Mouse (Mus musculus) kidney, embryonic 15.5 days (tissue): Measurements from ENCODE around the gene Camta1. TPM values are rescaled to one million over a fixed set of nuclear protein-coding genes. Genes with fewer than 3 reads are reported as not detected.

Experiments used
- ATAC-seq: fragments of 200-750 bp; cut with Nextera tagmentation; replicated peaks from 2 replicates; pipeline ENCODE4 v1.8.0; 2017; ENCODE audit warnings: moderate TSS enrichment; ENCODE audit not compliant: low FRiP score
- H3K27ac ChIP-seq: fragments of 300-500 bp; sonication (generic); 2 replicates; pipeline ENCODE4 v1.5.1; 2015; ENCODE audit warnings: mild to moderate bottlenecking, inconsistent platforms
- H3K27me3 ChIP-seq: fragments of 300-500 bp; sonication (generic); 2 replicates; pipeline ENCODE4 v1.6.1; 2015; ENCODE audit warnings: inconsistent platforms
- H3K36me3 ChIP-seq: fragments of 300-500 bp; sonication (generic); 2 replicates; pipeline ENCODE4 v1.6.1; 2015; ENCODE audit warnings: inconsistent platforms
- H3K4me1 ChIP-seq: fragments of 300-500 bp; sonication (generic); 2 replicates; pipeline ENCODE4 v1.6.1; 2015; ENCODE audit warnings: inconsistent platforms
- H3K4me2 ChIP-seq: fragments of 300-500 bp; sonication (generic); 2 replicates; pipeline ENCODE4 v1.6.1; 2015; ENCODE audit warnings: moderate library complexity, mild to moderate bottlenecking, inconsistent platforms
- H3K4me3 ChIP-seq: fragments of 300-500 bp; sonication (generic); replicated peaks from 2 replicates; pipeline ENCODE4 v1.5.1; 2015; ENCODE audit warnings: mild to moderate bottlenecking, inconsistent platforms
- H3K9ac ChIP-seq: fragments of 300-500 bp; sonication (generic); 2 replicates; pipeline ENCODE4 v1.6.1; 2015; ENCODE audit warnings: mild to moderate bottlenecking, inconsistent platforms
- H3K9me3 ChIP-seq: fragments of 300-500 bp; sonication (generic); replicated peaks from 2 replicates; pipeline ENCODE4 v1.6.1; 2016; ENCODE audit warnings: inconsistent platforms
- WGBS: fragments of 180-500 bp; shearing (Covaris S2); methylation state at CpG from one replicate; pipeline ENCODE4 v1.1.7; 2015; ENCODE audit warnings: mixed read lengths; 5-methylcytosine and 5-hydroxymethylcytosine counted together
- polyA plus RNA-seq: library from polyadenylated mRNA; unstranded; fragments of >200 nt; fragmentation: Nextera tagmentation; extraction: Ambion mirVana; gene quantifications from 2 replicates; pipeline ENCODE4 v1.2.1, GENCODE M21; 2015

The Camta1 gene
- polyA plus RNA-seq, 1 experiment from 2014 or later = 87.9 TPM

GRCm38 (mm10) chr4:151751270-151751945 lies 110.3 kb downstream of the Camta1 start:
- 81% methylated on average over 15 of the region's 15 CpGs for WGBS
- no peaks in the 10 kb centered on the region for H3K9me3 ChIP-seq
- H3K27ac ChIP-seq = no peak overlapping the region
- H3K36me3 ChIP-seq = no peaks in the 10 kb centered on the region
- no peak for ATAC-seq
- no peak overlapping the region for H3K9ac ChIP-seq
- no peak overlapping the region for H3K4me3 ChIP-seq
- no peaks in the 10 kb centered on the region; the same call in 1 of the 2 replicates for H3K27me3 ChIP-seq
- H3K4me1 ChIP-seq = peaks cover 26% of the 10 kb centered on the region
- no peak overlapping the region for H3K4me2 ChIP-seq

DNA sequence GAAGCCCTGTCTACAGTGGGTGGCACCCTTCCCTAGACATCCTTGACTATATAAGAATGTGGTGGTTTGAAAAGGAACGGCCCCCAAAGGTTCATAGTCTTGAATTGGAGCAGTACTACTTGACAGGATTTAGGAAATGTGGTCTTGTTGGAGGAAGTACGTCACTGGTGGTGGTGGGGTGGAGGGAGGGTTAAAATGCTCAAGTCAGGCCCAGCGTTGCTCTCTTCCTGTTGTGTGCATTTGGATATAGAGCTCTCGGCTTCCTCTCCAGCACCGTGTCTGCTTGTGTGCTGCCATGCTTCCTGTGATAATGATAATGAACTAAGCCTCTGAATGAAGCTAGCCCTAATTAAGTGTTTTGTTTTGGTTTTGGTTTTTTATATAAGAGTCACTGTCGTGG lies 114.0 kb downstream of the Camta1 start:
- Histone ChIP-seq H3K9ac (no peak overlapping the region), H3K27me3 (no peaks in the 10 kb centered on the region; the same call in 1 of the 2 replicates), H3K4me2 (no peak overlapping the region), H3K4me3 (no peak overlapping the region), H3K4me1 (peaks cover 10% of the 10 kb centered on the region; the same call in 1 of the 2 replicates), H3K36me3 (no peaks in the 10 kb centered on the region), H3K9me3 (no peaks in the 10 kb centered on the region), H3K27ac (no peak overlapping the region)
- ATAC-seq = no peak
- 82% methylated on average over 6 of the region's 6 CpGs for WGBS

DNA sequence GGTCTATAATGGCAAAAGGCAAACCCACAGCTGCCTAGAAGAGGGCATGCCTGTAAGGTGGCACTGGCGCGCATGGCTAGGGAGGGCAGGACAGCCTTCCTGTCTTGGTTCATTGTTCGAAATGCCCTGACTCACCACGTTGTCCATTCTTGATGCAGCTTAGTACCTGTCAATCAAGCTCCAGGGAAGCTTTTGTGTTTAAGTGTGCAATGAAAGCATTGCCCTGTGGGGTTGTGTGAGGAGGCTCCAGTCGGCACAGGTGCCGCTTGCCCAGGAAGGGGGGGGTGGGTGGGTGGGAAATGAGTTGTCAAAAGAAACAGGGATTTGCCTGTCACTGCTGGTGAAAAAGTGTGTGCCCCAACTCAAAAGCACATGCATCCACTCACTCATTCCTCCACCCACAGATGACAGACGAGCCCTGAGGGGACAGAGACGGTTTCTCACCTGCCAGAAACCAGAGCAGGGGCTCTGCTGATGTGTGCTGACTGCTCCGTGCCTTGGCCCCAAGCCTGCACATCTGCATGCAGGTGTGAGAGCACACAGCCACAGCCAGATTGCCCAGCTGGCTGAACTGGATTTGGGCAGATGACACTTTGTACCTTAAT lies 115.6 kb downstream of the Camta1 start:
- Histone ChIP-seq H3K4me1 (peaks cover 19% of the 10 kb centered on the region), H3K4me3 (no peak overlapping the region), H3K9ac (no peak overlapping the region), H3K27me3 (no peaks in the 10 kb centered on the region; the same call in 1 of the 2 replicates), H3K4me2 (no peak overlapping the region), H3K27ac (no peak overlapping the region), H3K36me3 (no peaks in the 10 kb centered on the region), H3K9me3 (no peaks in the 10 kb centered on the region)
- 76% methylated on average over 9 of the region's 9 CpGs for WGBS
- ATAC-seq = no peak

- WGBS = 37% methylated on average over 20 of the region's 20 CpGs
- Histone ChIP-seq H3K4me2 (no peak overlapping the region), H3K9ac (no peak overlapping the region), H3K36me3 (no peaks in the 10 kb centered on the region), H3K4me1 (peaks cover 24% of the 10 kb centered on the region), H3K27me3 (no peaks in the 10 kb centered on the region), H3K27ac (peak overlapping the region; percentile 5; the same call in 1 of the 2 replicates), H3K9me3 (no peaks in the 10 kb centered on the region), H3K4me3 (no peak overlapping the region)
- no peak for ATAC-seq
These were observed 120.2 kb downstream of the Camta1 start for GRCm38 (mm10) chr4:151741249-151742137.

GRCm38 (mm10) chr4:151739348-151739956 lies 122.2 kb downstream of the Camta1 start:
- peaks cover 24% of the 10 kb centered on the region for H3K4me1 ChIP-seq
- no peak overlapping the region for H3K4me2 ChIP-seq
- ATAC-seq = 0 out of 2 replicates have a peak, but pooled peaks have one; percentile 25
- H3K36me3 ChIP-seq = no peaks in the 10 kb centered on the region
- no peaks in the 10 kb centered on the region for H3K27me3 ChIP-seq
- H3K9ac ChIP-seq = no peak overlapping the region
- H3K27ac ChIP-seq = no peak overlapping the region
- H3K4me3 ChIP-seq = no peak overlapping the region
- no peaks in the 10 kb centered on the region for H3K9me3 ChIP-seq
- 74% methylated on average over 11 of the region's 12 CpGs for WGBS

DNA sequence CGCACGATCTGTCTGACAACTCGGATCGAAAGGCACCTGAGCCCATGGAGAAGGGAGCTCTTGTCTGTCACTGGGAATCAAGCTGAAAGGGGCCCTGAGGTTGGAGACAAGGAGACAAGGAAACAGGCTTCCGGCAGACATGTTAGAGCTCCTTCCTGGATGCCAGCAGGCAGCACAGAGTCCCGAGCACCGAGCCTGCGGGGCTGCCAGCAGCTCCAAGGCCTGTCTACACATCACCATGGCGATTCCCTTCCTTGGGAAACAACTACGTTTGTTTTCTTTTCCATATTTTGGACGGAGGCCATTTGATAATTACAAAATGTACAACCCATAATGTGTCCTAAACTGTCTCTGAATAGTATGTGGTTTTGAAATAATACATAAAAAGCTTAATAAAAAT lies 122.8 kb downstream of the Camta1 start:
- 73% methylated on average over 11 of the region's 11 CpGs for WGBS
- no peak for ATAC-seq
- no peaks in the 10 kb centered on the region for H3K9me3 ChIP-seq

GRCm38 (mm10) chr4:151738280-151738679 lies 123.4 kb downstream of the Camta1 start:
- WGBS = 67% methylated on average over 5 of the region's 5 CpGs
- no peak for ATAC-seq
- H3K36me3 ChIP-seq = no peaks in the 10 kb centered on the region
- no peaks in the 10 kb centered on the region for H3K9me3 ChIP-seq
- no peaks in the 10 kb centered on the region for H3K27me3 ChIP-seq
- no peak overlapping the region for H3K4me3 ChIP-seq
- H3K4me2 ChIP-seq = no peak overlapping the region
- peaks cover 22% of the 10 kb centered on the region for H3K4me1 ChIP-seq
- no peak overlapping the region for H3K27ac ChIP-seq
- H3K9ac ChIP-seq = no peak overlapping the region

More for the DNA sequence above, 122.8 kb downstream of the Camta1 start:
- H3K36me3 ChIP-seq = no peaks in the 10 kb centered on the region
- H3K9ac ChIP-seq = no peak overlapping the region
- H3K27ac ChIP-seq = no peak overlapping the region
- no peak overlapping the region for H3K4me2 ChIP-seq
- peaks cover 24% of the 10 kb centered on the region for H3K4me1 ChIP-seq
- H3K27me3 ChIP-seq = no peaks in the 10 kb centered on the region
- H3K4me3 ChIP-seq = no peak overlapping the region

DNA sequence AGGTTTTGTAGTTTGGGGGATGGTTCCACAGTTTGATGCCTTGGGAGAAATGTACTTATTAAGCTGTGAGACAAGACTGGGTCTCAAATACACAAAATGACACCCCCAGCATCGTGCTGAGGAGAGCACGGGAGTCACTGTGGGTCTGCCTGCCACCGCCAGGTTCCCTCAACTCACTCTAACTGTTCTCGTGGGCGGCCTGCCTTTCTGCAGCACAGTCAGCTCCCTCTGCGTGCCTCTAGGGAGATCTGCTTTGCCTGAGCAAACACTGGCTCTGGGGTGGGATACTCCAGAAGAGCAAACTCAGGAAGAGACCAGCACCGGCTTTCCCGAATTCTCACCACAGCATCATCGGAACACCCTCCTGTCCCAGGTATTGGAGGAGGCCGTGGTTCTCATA lies 129.0 kb downstream of the Camta1 start:
- Histone ChIP-seq H3K9me3 (no peaks in the 10 kb centered on the region), H3K4me2 (no peak overlapping the region), H3K4me3 (no peak overlapping the region), H3K4me1 (peaks cover 22% of the 10 kb centered on the region), H3K9ac (no peak overlapping the region), H3K27ac (no peak overlapping the region), H3K27me3 (no peaks in the 10 kb centered on the region), H3K36me3 (no peaks in the 10 kb centered on the region)
- WGBS = 47% methylated on average over 10 of the region's 10 CpGs
- ATAC-seq = no peak

- H3K27ac ChIP-seq = no peak overlapping the region
- peak; percentile 88 for ATAC-seq
- H3K9ac ChIP-seq = no peak overlapping the region
- peaks cover 25% of the 10 kb centered on the region for H3K4me1 ChIP-seq
- 60% methylated on average over 4 of the region's 4 CpGs for WGBS
- no peaks in the 10 kb centered on the region for H3K27me3 ChIP-seq
- H3K36me3 ChIP-seq = no peaks in the 10 kb centered on the region
- no peak overlapping the region for H3K4me3 ChIP-seq
- H3K4me2 ChIP-seq = no peak overlapping the region
- no peaks in the 10 kb centered on the region for H3K9me3 ChIP-seq
These were observed 131.5 kb downstream of the Camta1 start for GRCm38 (mm10) chr4:151730037-151730759.

- no peaks in the 10 kb centered on the region for H3K36me3 ChIP-seq
- no peak overlapping the region for H3K4me2 ChIP-seq
- H3K4me1 ChIP-seq = peaks cover 25% of the 10 kb centered on the region
- H3K27me3 ChIP-seq = no peaks in the 10 kb centered on the region
- ATAC-seq = no peak
- no peak overlapping the region for H3K9ac ChIP-seq
- 72% methylated on average over 4 of the region's 4 CpGs for WGBS
- H3K9me3 ChIP-seq = no peaks in the 10 kb centered on the region
- H3K4me3 ChIP-seq = no peak overlapping the region
- no peak overlapping the region for H3K27ac ChIP-seq
These were observed 132.6 kb downstream of the Camta1 start for GRCm38 (mm10) chr4:151729116-151729515.

GRCm38 (mm10) chr4:151728391-151729065 lies 133.1 kb downstream of the Camta1 start:
- 82% methylated on average over 11 of the region's 11 CpGs for WGBS
- Histone ChIP-seq H3K4me3 (no peak overlapping the region), H3K9ac (no peak overlapping the region), H3K4me1 (peaks cover 25% of the 10 kb centered on the region), H3K4me2 (no peak overlapping the region), H3K27me3 (no peaks in the 10 kb centered on the region), H3K27ac (no peak overlapping the region), H3K9me3 (no peaks in the 10 kb centered on the region), H3K36me3 (no peaks in the 10 kb centered on the region)
- ATAC-seq = no peak
